Mouse (Mus musculus) myocyte (in vitro differentiated cells): Measurements from ENCODE around the gene D930020B18Rik. TPM values are rescaled to one million over a fixed set of nuclear protein-coding genes. Genes with fewer than 3 reads are reported as not detected.

Experiments
- H3K27me3 ChIP-seq: one replicate; pipeline ENCODE4 v1.6.1; 2011; ENCODE audit not compliant: control insufficient read depth, insufficient read depth, insufficient read length
- H3K36me3 ChIP-seq: one replicate; pipeline ENCODE4 v1.6.1; 2011; ENCODE audit not compliant: control insufficient read depth, insufficient read depth
- H3K4me2 ChIP-seq: one replicate; pipeline ENCODE4 v1.6.1; 2011; ENCODE audit warnings: low read depth, control low read depth
- H3K4me3 ChIP-seq: one replicate; pipeline ENCODE4 v1.5.1; 2011; ENCODE audit warnings: mild to moderate bottlenecking, control low read depth, moderate library complexity
- H3K79me2 ChIP-seq: one replicate; pipeline ENCODE4 v1.6.1; 2011; ENCODE audit not compliant: control insufficient read depth, insufficient read depth
- H3ac ChIP-seq: one replicate; pipeline ENCODE4 v1.6.1; 2011; ENCODE audit not compliant: control insufficient read depth, insufficient read length
- CEBPB ChIP-seq: IDR thresholded peaks from 2 replicates; pipeline ENCODE4 v1.6.1; 2011; ENCODE audit warnings: mild to moderate bottlenecking, moderate library complexity; ENCODE audit not compliant: poor library complexity, insufficient read depth, severe bottlenecking
- E2F4 ChIP-seq: IDR thresholded peaks from one replicate; pipeline ENCODE4 v1.6.1; 2011; ENCODE audit warnings: mild to moderate bottlenecking, control low read depth, moderate library complexity; ENCODE audit not compliant: insufficient read depth
- MAX ChIP-seq: IDR thresholded peaks from one replicate; pipeline ENCODE4 v1.6.1; 2011; ENCODE audit warnings: low read depth, mild to moderate bottlenecking, control low read depth
- MYOD1 ChIP-seq, 3 experiments: IDR thresholded peaks; one replicate each; pipeline ENCODE4 v1.6.1; 2011; ENCODE audit warnings: control low read depth in 2 of 3, low read depth in 2 of 3, mild to moderate bottlenecking in 2 of 3, moderate library complexity in 1 of 3; ENCODE audit not compliant: insufficient read length in 2 of 3, control insufficient read depth in 1 of 3
- MYOG ChIP-seq, 3 experiments: IDR thresholded peaks; one replicate each; pipeline ENCODE4 v1.6.1; 2011; ENCODE audit warnings: control low read depth in 2 of 3, low read depth in 2 of 3, mild to moderate bottlenecking in 2 of 3; ENCODE audit not compliant: insufficient read length in 2 of 3, control insufficient read depth in 1 of 3, insufficient read depth in 1 of 3
- POLR2A ChIP-seq: IDR thresholded peaks from one replicate; pipeline ENCODE4 v1.6.1; 2011; ENCODE audit warnings: low read depth, mild to moderate bottlenecking, control low read depth, moderate library complexity; ENCODE audit not compliant: insufficient read length
- POLR2AphosphoS2 ChIP-seq: IDR thresholded peaks from one replicate; pipeline ENCODE4 v1.6.1; 2011; ENCODE audit warnings: low read depth, control low read depth; ENCODE audit not compliant: insufficient read length
- REST ChIP-seq: IDR thresholded peaks from one replicate; pipeline ENCODE4 v1.6.1; 2011; ENCODE audit warnings: mild to moderate bottlenecking, control low read depth, moderate library complexity; ENCODE audit not compliant: insufficient read depth, insufficient read length
- SRF ChIP-seq: IDR thresholded peaks from one replicate; pipeline ENCODE4 v1.6.1; 2011; ENCODE audit warnings: low read depth; ENCODE audit not compliant: control insufficient read depth, insufficient read length
- TCF12 ChIP-seq: IDR thresholded peaks from one replicate; pipeline ENCODE4 v1.6.1; 2011; ENCODE audit warnings: mild to moderate bottlenecking, control low read depth; ENCODE audit not compliant: poor library complexity, insufficient read depth, severe bottlenecking
- TCF3 ChIP-seq: IDR thresholded peaks from one replicate; pipeline ENCODE4 v1.6.1; 2011; ENCODE audit warnings: low read depth, control low read depth; ENCODE audit not compliant: insufficient read length
- USF1 ChIP-seq: IDR thresholded peaks from one replicate; pipeline ENCODE4 v1.6.1; 2011; ENCODE audit warnings: low read depth, mild to moderate bottlenecking, control low read depth, moderate library complexity
- polyA plus RNA-seq: library from polyadenylated mRNA; unstranded; fragments of >200 nt; fragmentation: generic; extraction: Trizol; gene quantifications from one replicate; pipeline ENCODE4 v1.2.1, GENCODE M21; 2012; ENCODE audit warnings: missing spikeins

Gene D930020B18Rik
- polyA plus RNA-seq, 1 experiment, result not detected

DNA sequence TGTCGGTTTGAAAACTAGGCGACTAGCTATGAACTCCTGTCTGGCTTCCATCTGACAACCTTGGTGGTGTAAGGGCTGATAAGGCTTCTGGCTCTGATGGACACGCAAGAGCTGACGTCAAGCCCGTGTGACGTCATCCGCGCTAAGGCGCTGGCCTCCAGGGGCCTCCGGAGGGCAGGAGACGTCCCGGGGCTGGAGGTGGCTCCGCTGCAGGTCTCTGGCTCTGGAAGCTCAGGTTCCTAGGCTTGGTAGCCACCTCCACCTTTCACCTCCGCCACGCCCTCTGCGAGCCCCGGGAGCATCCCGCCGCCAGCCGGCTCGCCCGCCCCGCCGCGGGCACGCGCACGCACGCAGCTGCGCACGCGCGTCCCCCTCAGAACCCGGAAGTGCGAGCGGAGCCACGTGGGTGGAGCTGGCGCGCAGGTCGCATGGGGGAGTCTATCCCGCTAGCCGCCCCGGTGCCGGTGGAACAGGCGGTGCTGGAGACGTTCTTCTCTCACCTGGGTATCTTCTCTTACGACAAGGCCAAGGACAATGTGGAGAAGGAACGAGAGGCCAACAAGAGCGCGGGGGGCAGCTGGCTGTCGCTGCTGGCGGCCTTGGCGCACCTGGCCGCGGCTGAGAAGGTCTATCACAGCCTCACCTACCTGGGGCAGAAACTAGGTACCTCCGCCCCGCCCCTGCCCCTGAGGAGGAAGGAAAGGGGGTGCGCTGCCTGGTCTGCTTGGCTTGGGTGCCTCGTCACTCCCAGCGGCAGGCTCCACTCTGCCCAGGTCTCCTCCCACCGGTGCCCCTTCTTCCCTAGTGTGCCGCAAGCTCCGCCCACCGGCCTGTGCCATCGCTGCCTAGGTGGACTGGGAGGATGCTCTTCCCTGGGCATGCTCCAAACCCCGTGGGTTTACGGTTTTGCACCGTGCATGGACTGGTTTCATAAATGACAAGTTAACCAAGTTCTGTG lies 98.4 kb downstream of the D930020B18Rik start, which contains the start of gene BC048403:
BC048403 (plus strand) TSS at position 390 of the 958 bp plus-strand sequence.
- Histone ChIP-seq H3K27me3 (no peaks in the 10 kb centered on the region), H3ac (peak within 1 kb of the TSS; percentile 13), H3K79me2 (peaks cover 4% of the 10 kb centered on the region), H3K4me3 (peak within 1 kb of the TSS; percentile 56), H3K36me3 (no peaks in the 10 kb centered on the region), H3K4me2 (peak within 1 kb of the TSS; percentile 72)
- peak; percentile 67 for TF ChIP-seq USF1
- no peak for TF ChIP-seq TCF3
- TF ChIP-seq MYOG (IDR thresholded peaks at IDR 0.05; ENCODE audit: control insufficient read depth in 1 of 3, insufficient read depth in 1 of 3, insufficient read length in 2 of 3, low read depth in 2 of 3), result peak in 2 of 3 experiments; percentile 22 to 64
- TF ChIP-seq SRF, result no peak
- TF ChIP-seq MYOD1 (IDR thresholded peaks at IDR 0.05; ENCODE audit: control insufficient read depth in 1 of 3, insufficient read length in 2 of 3, low read depth in 2 of 3), result peak in 2 of 3 experiments; percentile 2 to 62
- TF ChIP-seq E2F4, result no peak
- TF ChIP-seq MAX, result peak; percentile 33
- TF ChIP-seq POLR2AphosphoS2, result peak; percentile 82
- no peak for TF ChIP-seq TCF12
- TF ChIP-seq CEBPB, result no peak
- TF ChIP-seq REST, result no peak
- peak; percentile 86 for TF ChIP-seq POLR2A

- TF ChIP-seq REST (no peak), USF1 (no peak), MAX (no peak), POLR2AphosphoS2 (no peak), TCF12 (no peak), CEBPB (no peak), TCF3 (no peak), MYOD1 (IDR thresholded peaks at IDR 0.05; ENCODE audit: control insufficient read depth in 1 of 3, insufficient read length in 2 of 3, low read depth in 2 of 3) (no peak), E2F4 (no peak), MYOG (IDR thresholded peaks at IDR 0.05; ENCODE audit: control insufficient read depth in 1 of 3, insufficient read depth in 1 of 3, insufficient read length in 2 of 3, low read depth in 2 of 3) (no peak), SRF (no peak), POLR2A (no peak)
- Histone ChIP-seq H3K4me3 (no peak overlapping the region), H3ac (no peak overlapping the region), H3K79me2 (peaks cover 4% of the 10 kb centered on the region), H3K27me3 (no peaks in the 10 kb centered on the region), H3K36me3 (no peaks in the 10 kb centered on the region), H3K4me2 (no peak overlapping the region)
Measured at GRCm38 (mm10) chr10:121742336-121742735, 100.9 kb downstream of the D930020B18Rik start.

Other genes starting within 250 kb of the D930020B18Rik start
- 32.3 TPM for gene Rassf3, start 165.2 kb upstream of the D930020B18Rik start, polyA plus RNA-seq
- 9.0 TPM for gene Tbk1, start 54.8 kb upstream of the D930020B18Rik start, polyA plus RNA-seq
- 78.6 TPM for gene Xpot, start 15.3 kb upstream of the D930020B18Rik start, polyA plus RNA-seq
- 2.8 TPM for gene BC048403, start 98.3 kb downstream of the D930020B18Rik start, polyA plus RNA-seq